Mouse (Mus musculus) G1E-ER4 (cell line): ENCODE measurements around the gene Ino80d. TPM values are rescaled to one million over a fixed set of nuclear protein-coding genes. Genes with fewer than 3 reads are reported as not detected.

Experiments
- GATA1 ChIP-seq: IDR thresholded peaks from one replicate; pipeline ENCODE4 v1.8.0; 2012; ENCODE audit warnings: low read length, inconsistent platforms
- polyA plus RNA-seq: library from polyadenylated mRNA; stranded (reverse); fragments of >175 nt; gene quantifications from 2 replicates; pipeline ENCODE4 v1.2.3, GENCODE M21; 2012

Gene Ino80d
- polyA plus RNA-seq, 1 experiment = 3.7 TPM

DNA sequence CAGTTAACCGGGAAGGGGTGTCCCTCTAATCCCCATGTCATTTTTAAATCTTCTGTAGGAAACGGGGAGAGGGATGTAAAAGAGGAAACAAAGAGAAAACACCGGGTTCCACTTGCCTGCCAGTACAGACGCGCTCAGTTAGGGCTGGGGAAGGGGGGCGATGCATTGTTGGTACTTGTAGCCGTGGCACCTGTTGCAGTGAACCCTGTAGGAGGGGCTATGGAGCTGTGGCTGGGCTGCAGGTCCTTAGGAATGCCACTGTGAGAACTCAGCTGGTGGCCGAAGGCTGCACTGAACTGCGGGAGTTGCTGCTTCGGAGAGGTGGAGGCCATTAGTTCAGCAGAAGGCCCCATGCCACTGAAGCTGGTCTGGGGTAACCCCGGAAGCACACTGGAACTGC is 56.6 kb downstream of the Ino80d start:
- TF ChIP-seq GATA1 = no peak

DNA sequence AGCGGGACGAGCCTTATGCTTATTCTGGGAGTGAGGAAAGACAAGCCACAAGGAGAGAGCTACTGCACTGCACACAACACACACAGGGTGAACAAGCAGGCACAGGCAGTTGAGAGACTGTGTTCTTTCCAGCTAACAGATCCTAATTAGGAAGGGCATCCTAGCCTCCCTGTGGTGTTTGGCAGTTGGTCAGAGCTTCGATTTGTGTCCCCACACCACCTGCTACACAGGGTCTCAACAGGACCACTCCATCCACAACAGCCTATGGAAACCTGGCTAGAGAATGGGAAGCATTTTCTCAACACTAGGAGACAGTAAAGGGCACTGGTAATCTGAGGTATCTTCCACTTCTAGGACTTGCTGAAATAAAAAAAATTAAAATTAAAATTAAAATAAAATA is 57.1 kb downstream of the Ino80d start:
- TF ChIP-seq GATA1 = no peak

DNA sequence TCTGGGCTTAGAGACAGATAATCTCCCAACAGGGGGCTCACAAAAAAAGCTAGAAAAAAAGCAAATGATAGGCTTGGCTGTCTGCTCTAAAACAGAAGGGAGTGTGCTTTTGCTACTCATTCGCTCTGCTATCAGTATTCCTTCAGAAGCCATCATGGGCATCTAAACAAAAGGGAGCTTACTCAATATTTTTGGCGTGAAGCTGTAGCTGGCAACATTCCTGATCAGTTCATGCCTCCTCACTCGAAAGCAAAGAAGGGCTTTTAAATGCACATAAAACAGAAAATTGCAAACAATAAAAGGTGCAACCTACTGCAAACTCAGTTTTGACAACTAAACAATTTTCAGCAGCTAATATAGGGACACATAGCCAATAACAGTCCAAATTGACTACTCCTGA is 59.1 kb downstream of the Ino80d start:
- no peak for TF ChIP-seq GATA1

DNA sequence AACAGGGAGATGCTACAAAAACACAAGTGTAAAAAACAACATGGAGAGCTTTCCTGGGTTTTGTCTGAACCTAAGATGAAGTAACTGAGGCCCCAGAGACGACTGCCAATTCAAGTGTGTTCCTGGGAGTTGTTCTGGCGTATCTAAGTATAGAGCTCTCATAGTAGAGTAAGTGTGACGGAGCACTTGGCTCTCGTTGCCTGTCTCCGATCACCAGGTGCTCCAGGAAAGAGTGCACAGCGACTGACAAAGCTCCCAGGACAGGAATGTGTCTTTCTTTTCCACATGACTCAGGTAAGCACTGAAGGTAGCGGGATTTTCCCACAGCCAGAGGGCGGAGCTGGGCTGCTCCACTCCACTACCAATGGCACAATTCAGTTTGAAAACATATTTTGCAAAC is 63.6 kb downstream of the Ino80d start:
- TF ChIP-seq GATA1 = no peak

DNA sequence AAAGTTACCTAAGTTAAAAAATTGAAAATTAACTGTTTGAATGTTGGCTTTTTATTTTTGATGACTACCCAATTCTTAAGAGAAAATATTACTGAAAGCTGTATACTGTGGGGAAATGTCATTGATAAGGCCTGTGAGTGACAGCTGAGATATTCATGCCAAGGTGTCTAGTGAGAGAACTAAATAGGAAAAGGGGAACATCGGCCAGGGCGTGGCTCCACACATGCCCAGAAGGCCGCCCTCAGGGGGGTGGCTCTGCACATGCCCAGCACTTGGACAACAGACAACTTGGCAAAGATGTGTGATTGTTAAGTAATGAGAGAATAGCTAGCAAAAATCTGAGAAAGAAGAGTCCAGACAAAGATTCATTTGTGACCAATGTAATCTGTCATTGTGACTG is 64.5 kb downstream of the Ino80d start:
- TF ChIP-seq GATA1 = no peak

DNA sequence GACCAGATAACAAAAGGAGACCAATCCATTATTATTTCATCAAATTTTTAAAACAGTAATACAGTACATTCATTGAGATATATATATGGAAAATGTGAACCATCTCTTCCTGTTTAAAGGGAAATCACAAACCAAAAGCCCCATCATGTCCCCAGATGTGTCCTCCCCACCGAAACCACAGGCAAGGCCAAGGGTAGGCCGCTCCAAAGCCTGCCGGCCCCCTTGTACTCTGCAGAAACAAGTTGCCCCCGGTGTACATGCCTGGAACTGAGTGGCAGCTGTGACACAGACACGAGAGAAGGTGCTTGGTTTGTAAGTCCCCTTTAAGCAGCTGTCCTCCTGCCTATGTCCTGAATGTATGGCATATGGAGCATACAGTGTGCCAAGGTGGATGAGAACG is 66.5 kb downstream of the Ino80d start:
- TF ChIP-seq GATA1 = no peak

DNA sequence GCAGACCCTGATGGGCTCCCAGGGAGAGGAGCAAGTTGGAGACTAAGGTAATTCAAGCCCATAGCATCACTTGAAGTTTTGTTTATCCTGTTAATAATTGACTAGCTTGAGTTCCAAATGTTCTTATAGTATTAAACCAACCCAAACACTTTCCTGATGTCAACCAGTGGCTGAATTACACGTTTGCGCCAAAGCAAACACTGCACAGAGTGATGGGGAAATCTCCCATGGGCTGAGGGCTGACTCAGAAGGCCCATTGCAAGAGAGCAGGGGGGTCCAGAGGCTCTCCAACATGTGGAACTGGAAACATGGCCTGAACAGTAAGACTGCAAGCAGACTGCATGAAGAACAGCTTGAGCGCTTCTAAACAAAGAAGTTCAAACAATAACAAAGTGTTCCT is 81.5 kb downstream of the Ino80d start:
- TF ChIP-seq GATA1 = no peak

DNA sequence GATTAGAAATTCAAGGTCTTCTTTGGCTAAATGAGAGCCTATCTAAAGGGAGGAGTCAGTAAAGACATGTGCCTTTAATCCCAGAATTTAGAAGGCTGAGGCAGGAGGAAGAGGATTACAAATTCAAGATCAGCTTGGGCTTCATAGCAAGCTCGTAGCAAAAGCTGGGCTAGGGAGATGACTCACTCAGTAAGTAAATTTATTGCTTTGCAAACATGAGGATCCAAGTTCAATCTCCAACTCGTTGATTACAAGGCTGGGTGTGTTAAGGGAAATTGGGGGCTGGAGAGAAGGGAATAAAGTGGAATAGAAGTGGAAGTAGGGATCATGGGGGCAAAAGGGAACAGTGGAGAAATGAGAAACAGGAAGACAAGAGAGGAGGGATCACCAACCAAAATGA is 94.6 kb downstream of the Ino80d start:
- TF ChIP-seq GATA1 = no peak

DNA sequence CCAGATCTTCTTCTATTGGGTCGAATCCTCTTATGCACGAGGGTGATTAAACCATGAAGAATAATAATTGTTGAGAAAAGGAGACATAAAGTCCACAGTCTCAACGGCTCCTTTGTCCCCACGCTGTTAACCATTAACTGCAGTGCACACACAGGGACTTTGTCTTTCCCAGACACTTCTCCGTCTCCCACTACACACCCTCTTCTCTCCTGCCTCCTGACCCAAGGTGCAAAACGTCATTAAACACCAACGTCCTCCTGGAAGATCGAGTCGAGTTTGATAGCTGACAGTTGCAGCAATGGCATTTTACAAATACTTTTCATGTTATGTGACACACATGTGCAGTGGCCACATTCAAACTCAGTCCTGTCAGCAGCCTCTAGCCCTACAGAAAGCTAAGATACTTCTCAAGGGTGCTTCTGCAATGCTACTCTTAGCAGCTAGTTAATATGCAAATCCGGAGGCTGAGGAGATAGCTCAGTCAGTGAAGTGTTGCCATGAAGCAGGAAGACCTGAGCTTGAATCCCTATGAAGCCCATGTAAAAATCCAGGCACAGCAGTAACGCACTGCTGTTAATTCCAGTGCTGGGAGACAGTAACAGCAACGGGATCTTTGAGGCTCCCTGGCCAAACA is 109.3 kb downstream of the Ino80d start:
- no peak for TF ChIP-seq GATA1

DNA sequence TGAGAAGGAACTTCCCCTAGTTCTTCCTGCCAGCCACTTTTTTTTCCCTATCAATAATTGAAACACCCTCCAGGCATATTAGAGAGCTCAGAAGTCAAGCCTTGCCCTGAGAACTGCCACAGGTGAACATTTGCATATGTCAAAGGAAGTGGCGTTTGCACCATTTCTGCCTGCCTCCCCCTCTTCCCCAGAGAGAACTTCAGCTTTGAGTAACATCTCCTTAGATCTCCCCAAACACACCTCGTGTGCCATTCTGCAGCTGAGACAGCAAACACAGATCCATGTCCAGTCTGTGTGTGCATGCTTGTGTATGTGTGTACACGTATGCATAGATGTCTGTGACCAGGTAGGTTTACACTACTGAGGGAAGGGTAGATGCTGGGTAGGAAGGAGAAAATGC is 112.6 kb downstream of the Ino80d start:
- TF ChIP-seq GATA1 = no peak

DNA sequence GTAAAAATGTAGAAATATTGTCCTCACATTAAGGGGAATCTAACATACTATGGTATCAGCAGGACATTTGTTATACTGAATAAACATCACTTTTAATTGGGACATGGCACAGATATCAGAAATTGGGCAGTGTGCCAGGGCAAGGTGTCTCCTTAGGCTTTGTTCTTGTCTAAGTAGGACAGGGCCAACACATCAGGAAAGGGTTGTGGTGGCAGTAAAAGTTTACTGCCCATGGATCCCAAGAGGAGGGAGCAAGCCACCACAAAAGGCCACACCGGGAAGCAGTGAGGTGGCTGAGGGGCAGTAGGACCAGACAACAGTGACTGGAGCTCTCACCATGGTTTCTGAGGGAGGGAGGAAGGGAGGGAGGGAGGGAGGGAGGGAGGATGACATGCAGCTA is 121.1 kb downstream of the Ino80d start:
- TF ChIP-seq GATA1 = no peak

DNA sequence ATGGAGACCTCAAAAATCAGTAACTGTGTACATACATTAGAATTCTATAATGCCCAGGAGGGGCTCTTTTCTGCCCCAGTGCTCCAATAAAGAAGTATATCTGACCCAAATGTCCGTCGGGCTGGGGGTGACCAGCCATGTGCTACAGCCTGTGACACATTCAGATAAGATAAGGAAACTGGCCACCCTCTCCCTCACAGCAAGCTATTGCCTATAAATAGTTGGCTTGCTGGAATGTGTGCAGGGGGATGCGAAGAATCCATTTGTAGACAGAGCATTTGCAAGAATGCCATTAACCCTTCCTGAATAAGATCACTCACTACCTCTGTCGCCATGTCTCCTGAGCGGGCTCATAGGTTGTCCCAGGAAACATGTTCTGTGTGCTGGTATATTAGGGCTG is 121.8 kb downstream of the Ino80d start:
- TF ChIP-seq GATA1 = no peak

DNA sequence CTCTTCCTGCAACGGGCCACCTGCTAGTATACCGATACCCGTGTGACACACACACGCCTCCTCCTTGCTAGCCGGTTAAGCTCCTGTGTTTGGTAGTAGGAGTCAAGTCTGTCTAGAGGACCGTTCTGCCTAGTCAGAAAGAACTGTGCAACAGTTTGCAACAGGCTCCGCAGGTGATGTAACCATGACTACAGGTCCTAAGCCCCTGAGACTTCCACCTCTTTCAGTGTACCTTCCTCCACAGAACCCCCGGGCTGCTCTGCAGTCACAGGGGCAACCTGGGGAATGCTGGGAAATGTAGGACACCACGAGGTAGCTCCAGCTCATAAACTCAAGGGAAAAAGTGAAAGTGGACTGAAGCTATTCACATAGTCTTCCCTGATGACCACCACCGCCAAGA is 123.4 kb downstream of the Ino80d start:
- TF ChIP-seq GATA1 = no peak

DNA sequence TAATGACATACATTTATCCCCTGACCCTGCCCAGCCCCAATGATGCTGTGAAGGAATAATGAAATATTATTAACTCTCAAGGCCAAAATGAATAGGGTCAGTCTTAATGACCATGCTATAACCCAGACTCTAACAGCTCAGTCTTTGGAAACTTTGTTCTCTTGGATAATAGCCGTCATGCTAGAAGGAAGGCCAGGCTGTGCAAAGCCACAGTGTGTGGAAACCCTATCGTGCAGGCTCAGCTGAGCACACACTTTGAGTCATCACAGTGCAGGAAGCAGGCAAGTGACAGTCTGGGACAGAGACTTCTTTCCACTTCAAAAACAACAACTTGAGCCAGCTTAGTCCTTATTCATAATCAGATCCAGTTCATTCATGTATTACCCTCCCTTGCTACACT is 126.9 kb downstream of the Ino80d start:
- TF ChIP-seq GATA1 = no peak

DNA sequence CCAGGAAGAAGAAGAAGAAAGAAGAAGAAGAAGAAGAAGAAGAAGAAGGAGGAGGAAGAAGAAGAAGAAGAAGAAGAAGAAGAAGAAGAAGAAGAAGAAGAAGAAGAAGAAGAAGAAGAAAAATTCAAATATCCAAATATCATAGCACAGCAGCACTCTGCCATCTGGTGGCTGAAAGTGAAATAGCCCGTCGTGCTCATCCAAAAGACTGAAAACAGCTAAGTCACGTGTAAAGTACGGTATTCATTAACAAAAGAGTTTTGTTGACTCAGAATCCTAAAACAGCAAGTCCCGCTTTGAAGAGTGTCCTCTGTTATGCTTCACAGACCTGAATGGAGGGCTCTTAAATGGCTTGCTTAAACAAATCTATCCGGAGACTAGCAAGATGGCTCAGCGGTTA is 128.2 kb downstream of the Ino80d start:
- TF ChIP-seq GATA1 = no peak

DNA sequence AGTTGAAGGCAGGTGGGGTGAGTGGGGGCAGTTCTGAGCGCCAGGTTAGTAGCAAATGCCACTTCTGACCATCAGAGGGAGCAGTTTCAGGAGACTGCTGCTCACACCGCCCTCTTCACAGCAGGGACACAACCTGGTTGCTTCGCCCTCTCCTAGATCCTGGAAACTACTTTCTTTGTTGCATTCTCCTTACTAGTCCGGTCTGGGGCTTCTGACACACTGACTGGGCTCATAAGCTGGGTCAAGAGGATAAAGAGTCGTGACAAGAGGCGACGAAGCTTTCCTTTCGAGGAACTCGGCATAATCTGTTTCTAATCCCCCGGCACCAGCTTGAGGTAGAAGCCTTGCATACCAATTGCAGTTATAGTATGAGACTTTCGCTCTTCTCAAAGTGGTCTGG is 129.9 kb downstream of the Ino80d start:
- no peak for TF ChIP-seq GATA1

DNA sequence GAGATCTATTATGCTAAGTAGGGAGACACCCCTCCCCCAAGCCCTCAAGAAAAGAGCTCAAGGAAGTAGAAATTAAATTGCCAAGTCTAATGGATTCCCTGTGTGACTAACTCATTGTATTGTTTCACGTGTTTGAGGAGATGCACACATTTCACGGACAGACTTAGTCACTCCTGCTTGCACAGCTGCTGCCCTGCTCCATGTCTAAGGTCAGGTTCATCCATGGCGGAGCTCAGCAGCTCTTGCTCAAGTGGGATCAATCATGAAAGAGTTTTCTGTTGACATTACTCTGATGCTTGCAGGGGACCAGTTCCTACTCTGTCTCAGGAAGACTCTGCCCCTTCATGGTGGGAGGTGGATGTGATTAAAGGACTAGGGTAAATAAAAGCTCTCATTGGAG is 137.7 kb downstream of the Ino80d start:
- no peak for TF ChIP-seq GATA1

DNA sequence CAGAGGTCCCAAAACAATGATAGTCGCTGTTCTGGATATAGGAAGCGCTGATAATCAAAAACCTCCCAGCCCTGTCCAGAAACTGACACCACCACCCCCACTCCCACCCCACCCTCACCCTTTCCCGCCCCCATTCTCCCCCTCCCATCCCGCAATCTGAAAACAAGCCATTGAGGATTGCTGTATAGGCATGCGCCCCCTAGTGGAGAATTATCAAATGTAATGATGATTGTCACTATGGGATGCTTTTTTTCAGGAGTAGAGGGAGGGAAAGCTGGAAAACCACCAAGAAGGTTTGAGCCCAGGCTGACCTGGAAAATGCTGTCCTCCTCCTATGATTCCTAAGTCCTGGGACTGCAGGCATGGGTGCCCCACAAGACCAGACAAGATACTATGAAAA is 147.6 kb downstream of the Ino80d start:
- no peak for TF ChIP-seq GATA1
